Mouse (Mus musculus) cerebellum, adult 2 months (tissue): ENCODE data around the gene Dock2.

ENCODE experiments used
- CTCF ChIP-seq: fragments of 200-500 bp; IDR thresholded peaks from 2 replicates; pipeline ENCODE4 v1.5.1; 2011; ENCODE audit warnings: low read depth, mild to moderate bottlenecking, control low read depth, low read length, moderate library complexity, borderline replicate concordance; ENCODE audit not compliant: insufficient read depth
- POLR2A ChIP-seq: fragments of 200-500 bp; IDR thresholded peaks from 2 replicates; pipeline ENCODE4 v1.6.1; 2011; ENCODE audit warnings: low read length, control low read depth, borderline replicate concordance; ENCODE audit not compliant: insufficient read depth

GRCm38 (mm10) chr11:34406850-34407249, 376.8 kb downstream of the Dock2 start:
- no peak for TF ChIP-seq POLR2A
- TF ChIP-seq CTCF, result no peak
